Mouse (Mus musculus) thymus, adult 2 months (tissue): ENCODE measurements around the gene Akt1s1. TPM values are rescaled to one million over a fixed set of nuclear protein-coding genes. Genes with fewer than 3 reads are reported as not detected.

Experiments used
- DNase-seq: peaks from one replicate; pipeline ENCODE4 v3.0.0; 2021
- H3K27ac ChIP-seq: fragments of 200-500 bp; 2 replicates; pipeline ENCODE4 v1.5.1; 2012; ENCODE audit warnings: low read length, control low read depth; ENCODE audit not compliant: control insufficient read depth, insufficient read depth
- H3K27me3 ChIP-seq: fragments of 200-500 bp; 2 replicates; pipeline ENCODE4 v1.6.1; 2012; ENCODE audit warnings: mild to moderate bottlenecking, low read length, moderate library complexity, mixed read lengths; ENCODE audit not compliant: control insufficient read depth, insufficient read depth
- H3K36me3 ChIP-seq: fragments of 200-500 bp; 2 replicates; pipeline ENCODE4 v1.6.1; 2012; ENCODE audit warnings: mild to moderate bottlenecking, low read length, moderate library complexity; ENCODE audit not compliant: control insufficient read depth, insufficient read depth
- H3K4me1 ChIP-seq: fragments of 200-500 bp; replicated peaks from 2 replicates; pipeline ENCODE4 v1.6.1; 2012; ENCODE audit warnings: low read length; ENCODE audit not compliant: control insufficient read depth, insufficient read depth
- H3K4me3 ChIP-seq: fragments of 200-500 bp; 2 replicates; pipeline ENCODE4 v1.5.1; 2012; ENCODE audit warnings: mild to moderate bottlenecking, low read length, control low read depth, moderate library complexity; ENCODE audit not compliant: control insufficient read depth, insufficient read depth
- CTCF ChIP-seq: fragments of 200-500 bp; IDR thresholded peaks from 2 replicates; pipeline ENCODE4 v1.5.1; 2012; ENCODE audit warnings: mild to moderate bottlenecking, control low read depth, low read length, moderate library complexity, borderline replicate concordance; ENCODE audit not compliant: control insufficient read depth, poor library complexity, insufficient read depth; ENCODE audit errors: extremely low read depth
- POLR2A ChIP-seq: fragments of 200-500 bp; IDR thresholded peaks from 2 replicates; pipeline ENCODE4 v1.6.1; 2012; ENCODE audit warnings: mild to moderate bottlenecking, low read length, control low read depth, moderate library complexity; ENCODE audit not compliant: control insufficient read depth, poor library complexity, insufficient read depth; ENCODE audit errors: extremely low read depth
- WGBS: fragments of 180-500 bp; shearing (Covaris S2); methylation state at CpG from one replicate; pipeline ENCODE4 v1.1.7; 2018; 5-methylcytosine and 5-hydroxymethylcytosine counted together
- polyA plus RNA-seq: library from polyadenylated mRNA; depleted of rRNA; stranded (reverse); fragments of >200 nt; gene quantifications from 2 replicates; pipeline ENCODE4 v1.2.3, GENCODE M21; 2012

The Akt1s1 gene
- polyA plus RNA-seq, 1 experiment: 91.4 TPM

DNA sequence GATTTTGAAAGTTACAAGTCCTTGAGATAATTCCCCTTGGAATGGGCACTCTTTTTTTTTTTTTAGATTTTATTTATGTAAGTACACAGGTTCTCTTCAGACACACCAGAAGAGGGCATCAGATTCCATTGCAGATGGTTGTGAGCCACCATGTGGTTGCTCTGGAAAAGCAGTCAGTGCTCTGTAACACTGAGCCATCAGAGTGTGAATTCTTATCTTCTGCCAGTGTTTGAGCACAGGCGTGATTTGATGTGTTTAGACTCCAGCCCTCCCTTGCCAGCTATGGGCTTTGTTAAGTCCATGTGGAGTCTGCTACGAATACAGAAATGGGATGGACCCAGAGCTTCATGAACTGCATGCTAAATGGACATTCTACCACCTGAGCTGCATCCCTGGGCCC is 30.6 kb upstream of the Akt1s1 start:
- Histone ChIP-seq H3K36me3 (no peaks in the 10 kb centered on the region), H3K27me3 (no peaks in the 10 kb centered on the region), H3K4me1 (peaks cover 24% of the 10 kb centered on the region), H3K4me3 (no peak overlapping the region), H3K27ac (no peak overlapping the region)
- WGBS: 53% methylated on average over 2 of the region's 2 CpGs
- TF ChIP-seq POLR2A (no peak), CTCF (no peak)
- DNase-seq: no peak

DNA sequence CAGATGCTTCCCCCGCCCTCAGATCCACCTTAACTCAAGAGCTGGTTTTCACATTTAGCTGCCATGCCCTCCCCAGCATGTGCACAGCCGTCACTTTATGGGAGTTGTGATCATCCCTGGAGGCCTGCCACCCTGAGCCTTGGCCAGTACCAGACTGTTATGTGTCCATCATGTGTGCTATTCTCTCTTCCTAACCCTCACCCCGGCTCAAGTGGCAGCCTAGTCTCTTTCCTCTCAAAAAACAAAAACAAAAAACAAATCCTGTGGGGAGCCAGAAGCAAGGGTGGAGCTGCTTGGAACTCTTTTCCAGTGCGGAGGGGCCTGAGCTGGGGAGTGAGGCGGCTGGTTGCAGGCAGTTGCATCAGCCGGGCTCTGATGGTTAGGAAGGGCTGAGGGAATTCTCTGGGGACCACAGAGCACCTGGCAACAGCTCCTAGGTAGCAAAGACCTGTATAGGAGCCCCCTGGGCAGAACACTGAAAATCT is 30.0 kb upstream of the Akt1s1 start:
- H3K4me3 ChIP-seq: no peak overlapping the region
- TF ChIP-seq POLR2A (no peak), CTCF (no peak)

DNA sequence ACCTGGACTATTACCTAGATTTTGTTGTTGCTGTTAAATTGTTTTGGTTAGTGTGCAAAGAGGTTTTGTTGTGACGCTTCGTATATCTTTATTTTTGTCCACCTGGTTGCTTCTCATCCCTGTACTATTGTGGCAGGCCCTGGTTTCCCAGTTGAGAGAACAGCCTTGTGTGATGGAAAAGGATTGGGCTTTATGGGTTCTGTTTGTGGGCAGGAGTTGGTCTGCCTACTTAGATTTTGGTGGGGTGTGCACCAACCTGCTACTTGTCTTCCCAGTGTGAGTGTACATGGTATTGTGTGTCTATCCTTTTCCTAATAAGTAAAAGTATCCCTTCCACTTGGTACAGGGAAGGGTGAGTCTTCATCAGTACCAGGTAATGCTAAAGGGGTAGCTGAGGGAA is 29.4 kb upstream of the Akt1s1 start:
- Histone ChIP-seq H3K27me3 (no peaks in the 10 kb centered on the region), H3K4me1 (peaks cover 25% of the 10 kb centered on the region), H3K36me3 (no peaks in the 10 kb centered on the region), H3K4me3 (no peak overlapping the region), H3K27ac (no peak overlapping the region)
- no peak for DNase-seq
- TF ChIP-seq POLR2A (no peak), CTCF (no peak)
- 88% methylated on average over 2 of the region's 2 CpGs for WGBS

More for the DNA sequence above, 30.0 kb upstream of the Akt1s1 start:
- no peaks in the 10 kb centered on the region for H3K27me3 ChIP-seq
- H3K4me1 ChIP-seq: peaks cover 24% of the 10 kb centered on the region
- 59% methylated on average over 6 of the region's 6 CpGs for WGBS
- no peaks in the 10 kb centered on the region for H3K36me3 ChIP-seq
- no peak for DNase-seq
- no peak overlapping the region for H3K27ac ChIP-seq

DNA sequence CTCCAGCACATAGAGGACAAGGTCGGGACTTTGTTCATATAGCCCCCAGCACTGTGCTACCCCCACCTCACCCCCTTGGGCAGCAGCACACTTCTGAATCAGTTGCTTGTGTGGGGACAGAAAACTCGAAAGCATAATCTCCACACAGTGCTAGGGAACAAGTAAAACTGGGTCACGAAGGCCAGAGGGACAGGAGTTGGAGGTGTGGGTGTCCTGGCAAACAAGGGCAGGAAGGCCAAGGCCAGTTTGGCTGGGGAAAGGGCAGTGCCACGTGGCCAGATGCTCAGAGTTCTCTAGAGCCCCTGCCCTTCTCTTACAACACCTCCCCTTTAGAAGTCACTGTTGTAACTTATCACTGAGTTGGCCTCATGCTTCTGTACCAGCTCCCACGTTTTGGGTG is 28.9 kb upstream of the Akt1s1 start:
- H3K27me3 ChIP-seq: no peaks in the 10 kb centered on the region
- peaks cover 28% of the 10 kb centered on the region for H3K4me1 ChIP-seq
- H3K36me3 ChIP-seq: no peaks in the 10 kb centered on the region
- no peak overlapping the region for H3K27ac ChIP-seq
- TF ChIP-seq POLR2A (no peak), CTCF (no peak)
- H3K4me3 ChIP-seq: no peak overlapping the region
- DNase-seq: no peak
- WGBS: 57% methylated on average over 5 of the region's 5 CpGs

DNA sequence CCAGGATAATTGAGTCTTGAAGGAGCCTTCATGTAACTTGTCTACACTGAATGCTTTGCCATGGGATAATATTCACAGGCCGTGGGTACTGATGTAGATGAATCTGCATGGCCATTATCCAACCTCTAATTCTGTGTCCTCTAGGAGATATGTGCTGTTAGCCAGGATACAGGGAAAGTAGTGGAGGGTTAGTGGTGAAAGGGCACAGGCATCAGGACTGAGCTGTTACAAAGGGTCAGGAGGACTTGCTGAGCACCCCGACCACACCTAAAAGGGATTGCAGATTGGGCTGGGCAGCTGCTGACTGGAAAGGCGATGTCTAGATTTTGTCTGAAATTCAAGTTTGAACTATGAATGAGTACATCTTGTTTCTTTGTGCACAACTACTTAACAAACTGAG is 28.3 kb upstream of the Akt1s1 start:
- Histone ChIP-seq H3K36me3 (no peaks in the 10 kb centered on the region; the same call in 1 of the 2 replicates), H3K4me1 (peaks cover 24% of the 10 kb centered on the region), H3K27ac (no peak overlapping the region), H3K4me3 (no peak overlapping the region), H3K27me3 (no peaks in the 10 kb centered on the region)
- 85% methylated on average over 3 of the region's 3 CpGs for WGBS
- DNase-seq: no peak
- no peak for TF ChIP-seq POLR2A
- no peak for TF ChIP-seq CTCF

DNA sequence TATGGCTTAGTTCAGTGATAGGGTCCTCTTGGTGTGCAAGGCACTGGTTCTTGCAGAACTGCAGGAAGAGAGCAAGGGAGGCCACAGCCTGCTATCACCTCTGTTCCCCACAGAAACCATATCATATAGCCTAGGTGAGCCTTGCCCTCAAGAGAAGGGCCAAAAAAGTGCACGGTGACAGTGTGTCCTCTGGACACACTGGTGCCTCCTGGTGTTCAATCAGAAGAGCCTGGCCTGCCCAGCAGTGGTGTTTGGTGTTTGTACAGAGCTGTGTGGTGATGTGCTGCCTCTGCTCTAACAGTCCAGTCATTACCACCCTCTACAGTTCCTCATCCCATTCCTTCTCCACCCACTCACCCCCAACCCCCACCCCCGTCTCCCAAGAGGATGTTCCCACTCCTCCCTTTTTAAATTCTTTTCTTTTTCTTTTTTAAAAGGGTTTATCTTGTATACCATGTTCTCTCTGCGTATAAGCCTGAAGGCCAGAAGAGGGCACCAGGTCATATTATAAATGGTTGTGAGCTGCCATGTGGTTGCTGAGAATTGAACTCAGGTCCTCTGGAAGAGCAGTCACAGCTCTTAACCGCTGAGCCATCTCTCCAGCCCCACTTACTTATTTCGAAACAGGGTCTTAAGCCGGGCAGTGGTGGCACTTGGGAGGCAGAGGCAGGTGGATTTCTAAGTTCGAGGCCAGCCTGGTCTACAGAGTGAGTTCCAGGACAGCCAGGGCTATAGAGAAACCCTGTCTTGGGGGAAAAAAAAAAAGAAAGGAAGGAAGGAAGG is 26.9 kb upstream of the Akt1s1 start:
- no peak overlapping the region for H3K27ac ChIP-seq
- 86% methylated on average over 7 of the region's 7 CpGs for WGBS
- TF ChIP-seq POLR2A: no peak
- no peaks in the 10 kb centered on the region for H3K27me3 ChIP-seq
- no peak overlapping the region for H3K4me3 ChIP-seq
- no peak for DNase-seq
- peaks cover 24% of the 10 kb centered on the region for H3K4me1 ChIP-seq
- no peaks in the 10 kb centered on the region; the same call in 1 of the 2 replicates for H3K36me3 ChIP-seq
